Mouse (Mus musculus) CH12F3 (cell line): ENCODE data around the gene Cmtm2a.
"Not testable (repeated sequence)": the region's sequence is repeated elsewhere in the genome, so short reads cannot be mapped to it uniquely, and the experiment has no call there.

ENCODE experiments used
- in situ Hi-C: fragments of 300-500 bp; cut with MboI; formaldehyde crosslinking; loops from 2 replicates; pipeline ENCODE4 v1.14.3; 2020; ENCODE audit warnings: low sequenced_read_pairs

Cmtm2a gene

DNA sequence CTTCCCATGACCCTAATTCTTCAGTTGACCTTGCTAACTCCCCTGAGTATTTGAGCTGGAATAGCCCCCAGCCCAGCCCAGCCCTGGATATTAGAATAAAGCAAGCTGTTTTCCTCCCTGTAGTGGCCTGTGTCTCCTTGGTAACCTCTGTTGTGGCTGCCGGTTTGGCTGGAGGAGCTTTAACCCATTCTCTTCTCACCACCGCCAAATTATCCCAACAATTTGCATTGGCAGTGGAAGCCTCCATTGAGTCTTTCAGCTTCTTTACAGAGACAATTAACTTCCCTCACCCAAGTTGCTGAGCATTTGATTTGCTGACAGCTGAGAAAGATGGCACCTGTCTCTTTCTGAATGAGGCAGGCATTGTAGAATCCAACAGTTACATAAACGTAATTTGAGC lies 8.6 kb upstream of the Cmtm2a start:
- in situ Hi-C loops: not testable (repeated sequence)

DNA sequence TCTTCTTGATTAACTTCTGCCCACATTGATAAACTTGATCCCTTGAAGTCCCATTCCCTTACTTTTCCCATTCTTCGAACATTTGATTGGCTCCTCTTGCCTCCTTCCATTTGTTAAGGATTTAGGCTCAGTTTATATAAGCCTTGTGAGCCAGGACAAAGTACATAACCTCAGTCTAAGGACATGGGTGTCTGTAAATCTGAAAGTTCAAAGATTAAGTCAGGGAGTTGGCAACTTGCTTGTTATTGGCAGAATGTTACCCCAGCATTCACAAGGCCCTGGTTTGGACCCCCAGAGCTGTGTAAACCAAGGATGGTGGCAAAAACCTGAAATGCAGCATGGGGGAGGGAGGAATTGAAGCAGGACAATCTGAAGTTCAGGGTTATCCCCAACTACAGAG lies 1.4 kb upstream of the Cmtm2a start:
- in situ Hi-C loops: no loop called here

DNA sequence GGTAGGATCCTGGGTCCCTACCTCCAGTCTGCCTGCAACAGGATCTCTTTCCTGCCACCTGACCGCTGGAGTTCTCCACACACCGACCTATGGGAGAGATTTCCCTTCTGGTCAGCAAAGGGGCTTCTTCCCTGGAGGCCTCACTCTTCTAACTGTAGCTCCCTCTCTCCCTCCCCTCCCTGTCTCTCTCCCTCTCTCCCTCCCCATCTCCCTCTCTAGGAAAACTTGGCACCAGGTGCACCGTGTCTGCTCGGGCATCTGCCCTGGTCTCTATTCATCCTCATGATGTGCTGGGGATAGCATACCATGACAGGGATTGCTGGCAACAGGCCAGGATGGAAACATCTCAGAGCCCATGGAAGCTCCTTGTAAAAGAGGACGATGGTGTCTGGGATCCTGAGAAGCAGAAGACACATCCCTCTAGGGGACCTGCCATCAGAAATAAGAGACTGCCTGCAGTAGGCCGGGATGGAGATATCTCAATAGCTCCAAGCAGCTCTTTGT lies 24.0 kb downstream of the Cmtm2a start:
- in situ Hi-C loops: no loop called here

DNA sequence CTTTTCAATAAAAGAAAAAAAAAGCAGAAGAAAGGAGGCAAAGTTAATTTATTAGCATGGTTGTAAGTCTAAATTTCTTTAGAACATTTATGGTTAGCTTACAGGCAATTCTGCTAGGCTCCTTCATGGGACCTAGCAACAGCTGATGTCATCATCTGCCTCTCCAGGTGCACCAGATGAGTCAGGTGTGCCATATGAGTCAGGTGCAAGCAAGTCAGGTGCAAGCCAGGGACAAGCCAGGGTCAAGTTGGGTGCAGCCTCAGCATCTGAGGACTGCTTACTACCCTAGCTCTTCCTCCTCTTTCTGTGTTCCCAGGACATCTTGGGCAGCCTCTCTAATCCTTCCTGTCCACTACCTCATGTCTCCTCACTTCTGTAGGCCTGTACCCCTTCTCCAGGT lies 24.6 kb downstream of the Cmtm2a start:
- in situ Hi-C loops: no loop called here

DNA sequence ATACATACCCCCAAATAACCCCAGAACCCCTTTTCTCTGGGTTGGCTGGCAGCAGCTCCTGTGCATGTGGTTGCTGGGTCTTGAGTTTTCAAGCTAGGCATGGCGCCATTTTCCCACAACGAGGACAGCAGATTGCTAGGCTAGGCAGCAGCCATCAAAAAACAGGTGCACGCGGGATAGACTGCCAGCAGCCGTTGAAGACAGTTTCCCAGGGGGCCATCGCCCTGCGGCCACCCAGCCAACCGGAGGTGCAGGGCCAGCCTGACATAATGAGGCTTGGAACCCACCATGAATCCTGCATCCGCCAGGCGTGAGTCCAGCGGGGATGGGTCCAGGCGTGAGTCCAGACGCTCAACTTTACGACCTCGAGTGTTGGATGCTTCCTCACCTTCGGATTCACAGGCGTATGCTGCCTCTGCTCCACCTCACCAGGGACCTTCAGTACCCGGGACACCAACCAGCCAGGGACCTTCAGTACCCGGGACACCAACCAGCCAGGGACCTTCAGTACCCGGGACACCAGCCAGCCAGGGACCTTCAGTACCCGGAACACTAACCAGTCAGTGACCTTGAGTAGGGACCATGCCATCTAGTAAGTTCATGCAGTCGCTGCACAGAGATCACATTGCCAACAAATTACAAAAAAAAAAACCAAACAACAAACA lies 28.6 kb downstream of the Cmtm2a start:
- in situ Hi-C loops: not testable (repeated sequence)

DNA sequence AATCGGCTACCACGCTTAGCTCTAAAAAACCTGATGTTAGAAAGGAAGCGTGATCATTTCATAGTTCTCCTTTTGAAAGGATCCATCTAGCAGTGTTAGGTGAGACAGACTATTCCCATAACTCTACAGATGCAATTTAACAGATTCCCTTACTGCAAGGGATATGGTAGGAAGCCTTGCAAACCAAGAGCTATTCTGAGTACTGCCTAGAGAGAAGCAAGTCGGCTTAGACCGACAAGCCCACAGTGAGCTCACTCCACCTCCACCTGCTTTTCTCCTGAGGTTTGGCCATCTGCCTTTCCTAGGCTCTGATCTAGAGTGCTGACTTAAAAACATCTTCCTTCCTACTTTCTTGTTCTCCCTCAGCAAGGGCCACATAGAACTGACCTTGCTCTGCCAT lies 31.2 kb downstream of the Cmtm2a start:
- in situ Hi-C loops: not testable (repeated sequence)

DNA sequence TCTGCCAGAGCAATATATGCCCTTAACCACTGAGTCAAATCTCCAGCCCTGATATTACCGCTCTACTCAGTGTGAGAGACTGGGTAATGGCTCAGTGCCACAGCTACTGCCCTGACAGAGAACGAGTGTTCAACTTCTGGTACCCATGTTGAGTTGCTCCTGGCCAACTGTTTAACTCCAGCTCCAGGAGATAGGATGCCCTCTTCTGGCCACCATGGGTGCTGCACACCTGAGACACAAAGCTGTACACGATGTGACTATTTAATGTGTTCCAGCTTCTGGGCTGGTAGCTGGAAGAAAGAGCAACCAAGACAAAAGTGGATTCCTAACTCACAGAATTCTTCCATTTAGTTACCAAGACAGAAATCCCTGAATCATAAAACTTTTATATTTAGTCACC lies 40.0 kb downstream of the Cmtm2a start:
- in situ Hi-C loops: no loop called here

DNA sequence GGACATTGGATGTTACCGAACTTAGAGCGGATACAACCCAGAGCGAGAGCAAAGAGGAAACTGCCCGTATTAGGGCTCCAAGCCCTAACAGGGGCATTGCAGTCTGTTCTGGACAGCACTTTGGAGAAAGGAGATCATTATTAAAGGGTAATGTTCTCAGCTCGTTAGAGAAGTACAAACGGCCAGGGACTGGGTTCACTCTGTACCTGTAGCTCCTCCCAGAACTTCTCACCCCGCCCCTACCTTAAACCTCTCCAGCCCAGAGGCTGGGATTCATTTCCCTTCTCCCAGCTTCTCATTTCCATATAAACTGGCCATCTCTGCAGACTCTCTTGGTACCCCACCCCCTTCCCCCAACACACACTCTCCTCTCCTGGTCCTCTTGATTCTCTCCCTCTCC lies 41.5 kb downstream of the Cmtm2a start:
- in situ Hi-C loops: no loop called here

DNA sequence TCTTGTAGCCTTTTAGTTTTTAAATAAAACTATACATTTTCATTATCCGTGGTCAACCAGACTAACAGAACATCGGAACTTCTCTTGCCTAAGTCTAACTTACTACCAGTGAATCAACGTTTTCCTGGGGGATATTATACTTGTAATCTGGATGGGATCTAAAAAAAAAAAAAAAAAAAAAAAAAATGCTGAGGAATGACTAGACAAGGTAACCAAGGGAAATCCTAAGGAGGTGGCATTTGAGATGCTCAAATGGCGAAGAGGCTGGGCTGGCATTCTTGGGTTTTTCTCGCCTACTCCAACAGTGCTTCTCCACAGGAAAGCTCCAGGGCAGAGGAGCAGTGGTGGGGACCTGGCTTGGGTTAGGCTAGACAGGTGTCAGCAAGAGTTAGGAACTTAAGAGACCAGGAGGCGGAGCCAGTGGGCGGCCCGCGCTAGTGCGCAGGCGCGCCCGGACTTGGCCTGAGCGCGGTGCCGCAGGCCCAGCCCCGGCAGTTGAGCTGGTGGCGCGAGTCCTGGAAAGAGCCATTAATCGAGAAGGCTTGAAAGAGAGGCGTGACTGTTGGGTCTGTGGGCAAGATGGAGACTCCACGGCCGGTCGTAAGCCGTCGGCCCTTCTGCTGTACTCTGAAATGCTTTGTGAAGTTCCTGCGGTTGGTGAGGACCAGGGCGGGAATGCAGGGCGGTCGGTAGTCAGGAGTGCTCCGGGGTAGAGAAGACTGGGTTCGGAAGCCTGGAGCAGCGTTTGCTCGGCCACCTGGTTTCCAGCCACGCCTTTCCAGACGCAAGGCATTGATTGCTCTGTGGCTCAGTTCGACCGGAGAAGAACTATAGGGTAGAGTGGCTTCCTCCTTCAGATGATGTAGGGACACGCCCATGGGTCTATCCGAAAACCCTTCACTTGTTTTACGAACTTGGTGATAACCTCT lies 42.3 kb downstream of the Cmtm2a start, which contains the start of gene Cklf:
Cklf (plus strand) TSS at position 423 of the 929 bp plus-strand sequence.
- in situ Hi-C loops: no loop called here

DNA sequence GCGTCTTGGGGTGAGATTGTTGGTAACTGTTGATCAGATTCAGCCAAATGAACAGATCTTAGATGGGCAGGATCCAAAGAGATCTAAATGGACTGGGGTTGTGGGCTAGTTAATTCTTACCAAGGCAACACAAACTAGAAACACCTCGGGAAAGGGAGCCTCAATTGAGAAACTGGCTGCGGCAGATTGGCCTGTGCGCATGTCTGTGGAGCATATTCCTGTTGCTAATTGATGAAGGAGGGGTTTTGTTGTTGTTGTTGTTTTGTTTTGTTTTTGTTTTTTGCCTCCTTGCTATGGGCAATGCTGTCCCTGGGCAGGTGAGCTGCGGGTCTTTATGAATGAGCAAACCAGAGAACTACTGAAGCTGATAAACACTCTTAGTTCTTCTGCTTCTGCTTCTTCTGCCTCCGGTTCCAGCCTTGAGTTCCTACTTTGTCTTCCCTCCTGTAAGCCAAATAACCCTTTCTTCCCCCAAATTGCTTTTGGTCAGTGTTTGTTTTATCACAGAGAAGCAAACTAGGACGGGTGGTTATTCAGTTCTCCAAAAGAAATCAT lies 43.5 kb downstream of the Cmtm2a start:
- in situ Hi-C loops: no loop called here

DNA sequence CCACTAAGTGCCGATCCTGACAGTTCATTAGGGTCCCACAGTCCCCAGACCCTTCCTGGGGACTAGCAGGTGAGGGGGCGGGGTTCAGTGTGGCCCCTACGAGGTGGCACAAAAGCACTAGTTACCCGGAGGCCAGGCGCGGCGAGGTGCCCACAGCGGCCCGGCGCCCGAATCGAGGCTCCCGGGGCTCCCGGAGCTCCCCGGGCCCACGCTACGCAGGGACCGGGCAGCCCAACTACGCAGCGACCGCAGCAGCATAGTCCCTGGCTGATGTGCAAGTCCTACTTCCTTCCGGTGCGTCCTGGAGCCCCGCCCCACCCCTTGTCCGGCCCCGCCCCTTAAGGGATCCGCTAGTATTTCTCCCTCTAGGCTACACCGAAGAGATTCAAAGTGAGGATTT lies 44.7 kb downstream of the Cmtm2a start, which contains the start of gene Tk2:
Tk2 (minus strand) TSS at position 283 of the 400 bp plus-strand sequence.
- in situ Hi-C loops: no loop called here

DNA sequence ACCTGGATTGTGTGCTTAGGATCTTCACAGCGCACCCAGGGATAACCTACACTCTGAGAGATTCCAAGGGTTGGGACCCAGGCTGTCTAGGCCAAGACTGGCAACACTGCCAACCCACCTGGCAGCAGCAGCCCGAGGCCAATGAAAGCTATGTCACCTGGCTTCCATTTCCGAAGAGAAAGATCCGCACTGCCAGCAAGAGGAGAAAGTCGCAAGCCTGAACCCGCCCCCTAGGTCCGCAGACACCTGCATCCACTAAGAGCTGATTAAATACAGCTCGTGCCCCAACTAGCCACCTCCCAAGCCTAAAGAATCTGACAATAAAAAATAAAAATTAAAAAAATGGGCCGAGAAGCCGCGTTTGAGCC lies 45.1 kb downstream of the Cmtm2a start:
- in situ Hi-C loops: no loop called here

DNA sequence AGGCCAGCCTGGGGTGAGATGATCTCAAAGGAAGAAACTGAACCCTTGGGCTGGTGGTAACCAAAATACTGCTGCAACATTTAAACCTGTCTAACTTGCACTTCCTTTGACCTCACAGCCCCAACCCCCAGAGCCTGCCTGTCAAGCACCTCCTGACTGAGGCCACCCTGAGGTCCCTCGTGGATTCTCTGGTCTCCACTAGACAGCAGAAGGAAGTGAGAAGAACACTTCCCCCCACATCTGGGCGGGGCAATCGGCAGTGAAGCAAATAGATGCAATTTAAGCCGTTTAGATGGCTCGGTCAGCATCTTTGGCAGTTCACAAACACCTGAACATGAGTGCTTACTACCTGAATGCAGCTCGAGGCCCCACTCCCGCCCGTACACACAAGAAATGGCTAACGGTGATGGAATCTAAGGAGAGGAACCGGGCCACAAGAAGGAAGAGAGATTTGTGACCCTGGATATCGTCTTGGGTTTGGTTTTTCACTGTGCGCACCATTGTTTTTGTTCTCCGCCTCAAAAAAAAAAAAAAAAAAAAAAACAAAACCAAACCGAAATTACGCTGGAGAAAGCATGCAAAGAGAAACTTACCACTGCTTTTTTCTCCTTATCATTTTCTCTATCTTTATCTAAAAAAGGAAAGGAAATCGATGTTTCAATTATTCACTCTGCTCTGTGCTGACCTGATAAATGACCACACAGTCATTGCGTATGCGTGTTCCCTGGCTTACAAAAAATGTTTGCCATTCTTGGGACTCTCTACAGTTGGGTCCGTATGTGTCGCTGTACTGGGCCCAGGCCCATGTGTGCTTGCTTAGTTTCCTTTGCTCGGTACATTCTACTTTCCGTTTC lies 45.7 kb downstream of the Cmtm2a start:
- in situ Hi-C loops: no loop called here

DNA sequence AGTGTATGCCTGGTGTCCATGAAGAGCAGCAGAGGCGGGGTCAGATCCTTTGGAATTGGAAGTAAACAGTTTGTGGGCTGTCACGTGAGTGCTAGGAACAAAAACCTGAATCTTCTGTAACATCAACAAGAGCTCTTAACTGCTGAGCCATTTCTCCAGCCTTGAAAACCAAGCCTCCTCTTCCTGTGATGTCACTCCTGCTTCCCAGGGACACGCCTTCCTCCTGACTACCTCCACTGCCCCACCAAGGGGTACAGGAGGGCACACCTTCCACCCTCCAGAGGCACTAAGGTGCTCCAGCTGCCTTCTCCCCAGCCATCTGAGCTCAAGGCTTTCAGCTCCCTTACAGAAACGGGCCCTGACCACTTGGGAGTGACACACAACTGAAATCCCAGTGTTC lies 46.4 kb downstream of the Cmtm2a start:
- in situ Hi-C loops: no loop called here

DNA sequence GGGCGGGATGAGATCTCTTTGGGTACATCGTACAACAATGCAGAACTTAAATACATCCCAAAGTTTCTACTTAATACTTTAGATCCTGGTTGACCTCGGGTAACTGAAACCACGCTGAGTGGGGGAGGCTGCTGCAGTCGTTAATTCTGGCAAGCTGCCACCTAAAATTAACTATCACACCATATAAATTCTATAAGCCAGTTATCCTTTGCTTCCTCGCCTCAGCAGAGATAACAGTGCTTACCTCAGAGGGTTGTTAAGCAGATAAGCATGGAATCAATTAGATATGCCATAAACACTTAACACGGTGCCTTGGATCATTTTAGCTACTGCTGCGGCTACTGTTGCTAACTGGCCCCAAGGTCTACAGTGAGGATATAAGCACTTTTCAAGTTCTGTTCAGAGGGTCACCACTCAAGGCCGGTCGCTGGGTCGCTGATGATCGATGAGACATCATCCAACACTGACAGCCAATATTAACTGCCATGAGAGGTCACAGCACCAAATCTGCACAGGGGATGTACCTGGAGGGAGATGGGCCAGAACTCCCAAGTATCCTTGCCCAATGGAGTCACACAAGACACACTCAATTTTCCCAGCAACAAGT lies 50.8 kb downstream of the Cmtm2a start:
- in situ Hi-C loops: no loop called here

DNA sequence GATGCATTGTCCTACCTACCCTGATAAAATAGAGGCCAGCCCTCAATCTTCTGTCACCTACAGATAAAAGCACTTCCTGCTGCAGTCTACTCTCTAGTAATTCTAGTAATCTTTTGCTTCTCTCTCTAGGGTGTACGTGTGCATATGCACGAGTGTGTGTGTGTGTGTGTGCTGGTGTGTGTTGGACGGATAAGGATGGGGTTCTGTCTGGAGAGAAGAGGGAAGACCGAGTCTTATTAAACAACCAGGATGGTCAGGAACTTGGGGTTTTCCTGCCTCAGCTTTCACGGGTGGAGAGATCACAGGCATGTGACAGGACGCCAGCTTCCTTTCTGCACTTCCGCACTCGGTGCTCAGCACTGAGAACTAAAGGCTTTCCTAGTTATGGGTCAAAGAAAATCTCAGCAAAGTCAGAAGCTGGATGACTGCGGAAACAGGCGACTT lies 53.5 kb downstream of the Cmtm2a start:
- in situ Hi-C loops: no loop called here

DNA sequence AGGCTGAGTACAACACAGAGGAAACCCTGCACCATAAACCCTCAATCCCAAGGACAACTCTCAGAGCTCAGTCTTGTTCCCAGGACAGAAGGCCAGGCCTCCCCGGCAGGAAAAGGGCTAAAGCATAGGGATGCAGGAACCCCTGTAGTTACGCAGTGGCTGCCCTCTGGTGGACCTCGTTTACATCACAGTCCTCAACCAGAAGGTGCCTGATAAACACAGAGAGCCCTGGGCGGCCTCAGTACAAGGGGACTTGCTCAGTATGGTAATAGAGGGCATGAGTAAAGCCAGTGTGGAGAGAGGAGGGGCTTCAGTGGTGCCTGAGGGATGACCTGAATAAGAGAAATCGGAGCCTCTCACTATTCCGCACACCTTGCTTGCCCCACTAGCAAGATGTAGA lies 58.4 kb downstream of the Cmtm2a start:
- in situ Hi-C loops: no loop called here

DNA sequence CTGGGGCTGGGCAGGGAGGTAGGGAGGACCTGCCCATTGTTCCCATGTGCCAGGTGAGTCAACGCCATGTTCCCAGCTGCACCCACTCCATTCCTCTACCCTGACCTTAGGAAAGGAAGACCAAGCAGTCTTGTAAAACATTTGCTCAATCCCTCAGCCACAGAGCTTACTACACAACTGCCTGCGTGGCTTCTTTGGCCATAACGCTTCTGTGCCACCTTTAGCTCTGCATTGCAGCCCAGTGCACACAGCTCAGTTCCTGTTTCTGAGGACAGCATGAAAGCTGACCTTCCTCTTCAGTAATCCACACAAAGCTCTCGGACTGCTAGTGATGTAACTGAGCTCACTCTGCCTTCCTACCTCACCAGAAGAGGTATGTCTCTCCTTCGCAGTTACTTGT lies 60.1 kb downstream of the Cmtm2a start:
- in situ Hi-C loops: no loop called here

DNA sequence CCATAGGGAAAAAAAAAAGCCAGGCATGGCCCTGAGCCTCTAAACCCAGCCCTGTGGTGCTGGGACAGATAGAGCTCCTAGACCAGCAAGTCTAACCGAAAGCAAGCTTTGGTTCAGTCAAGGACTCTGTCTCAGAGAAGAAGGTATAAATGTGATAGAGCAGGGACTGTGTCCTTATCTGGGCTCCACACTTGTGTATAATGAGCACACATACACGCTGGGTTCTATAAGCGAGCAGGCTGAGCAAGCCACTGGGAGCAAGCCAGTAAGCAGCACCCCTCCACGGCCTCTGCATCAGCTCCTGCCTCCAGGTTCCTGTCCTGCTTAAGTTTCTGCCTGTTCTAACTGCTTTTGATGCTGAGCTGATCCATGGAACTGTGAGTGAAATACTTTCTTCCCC lies 60.9 kb downstream of the Cmtm2a start:
- in situ Hi-C loops: no loop called here
